Mouse (Mus musculus): Measurements from ENCODE around the gene 9130409I23Rik. TPM values are rescaled to one million over a fixed set of nuclear protein-coding genes. Genes with fewer than 3 reads are reported as not detected.

The 9130409I23Rik gene
- polyA plus RNA-seq, 1 experiment from 2014 or later = 0.08 TPM

GRCm38 (mm10) chr1:181039652-181040051 lies 11.4 kb upstream of the 9130409I23Rik start:
- no peak overlapping the region for H3K27ac ChIP-seq
- no peaks in the 10 kb centered on the region for H3K9me3 ChIP-seq (replicated peaks)
- no peak overlapping the region for H3K9ac ChIP-seq
- H3K4me2 ChIP-seq = no peak overlapping the region
- no peaks in the 10 kb centered on the region for H3K36me3 ChIP-seq
- peaks cover 8% of the 10 kb centered on the region for H3K4me1 ChIP-seq
- H3K4me3 ChIP-seq = no peak overlapping the region
- no peak for ATAC-seq
- under 1% methylated on average over 4 of the region's 4 CpGs for WGBS (ENCODE audit: insufficient replicate concordance)
- peaks cover 23% of the 10 kb centered on the region for H3K27me3 ChIP-seq (replicated peaks)

GRCm38 (mm10) chr1:181047520-181047919 lies 3.5 kb upstream of the 9130409I23Rik start:
- Histone ChIP-seq H3K9ac (no peak overlapping the region), H3K4me1 (no peaks in the 10 kb centered on the region), H3K27ac (no peak overlapping the region), H3K9me3 (replicated peaks) (no peaks in the 10 kb centered on the region), H3K4me2 (no peak overlapping the region), H3K36me3 (no peaks in the 10 kb centered on the region), H3K4me3 (no peak overlapping the region), H3K27me3 (replicated peaks) (peaks cover 20% of the 10 kb centered on the region; the same call in 1 of the 2 replicates)
- WGBS (ENCODE audit: insufficient replicate concordance) = 30% methylated on average over 1 of the region's 1 CpGs
- ATAC-seq = no peak

DNA sequence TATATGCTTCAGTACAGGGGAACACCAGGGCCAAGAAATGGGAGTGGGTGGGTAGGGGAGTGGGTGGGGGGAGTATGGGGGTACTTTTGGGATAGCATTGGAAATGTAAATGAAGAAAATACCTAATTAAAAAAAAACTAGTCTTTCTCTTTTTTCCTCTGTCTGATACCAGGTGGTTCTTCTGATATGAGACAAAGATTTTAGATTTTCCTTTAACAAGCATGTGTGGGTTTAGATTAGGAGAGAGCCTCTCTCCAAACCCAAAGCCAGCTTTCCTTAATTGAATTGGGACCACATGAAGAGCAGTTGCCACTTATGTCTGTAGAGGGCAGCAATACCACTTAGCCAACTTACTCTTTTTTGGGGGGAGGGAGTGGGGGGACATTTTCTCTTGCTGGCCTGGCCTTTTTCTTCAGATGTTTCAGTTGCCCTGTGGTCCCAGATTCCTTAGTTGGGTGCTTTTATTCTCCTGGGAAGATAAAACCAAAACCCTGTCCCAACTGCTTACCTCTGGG lies 1.7 kb upstream of the 9130409I23Rik start:
- H3K9ac ChIP-seq = no peak overlapping the region
- H3K36me3 ChIP-seq = no peaks in the 10 kb centered on the region
- H3K9me3 ChIP-seq (replicated peaks) = no peaks in the 10 kb centered on the region
- ATAC-seq = no peak
- H3K4me1 ChIP-seq = no peaks in the 10 kb centered on the region
- H3K4me2 ChIP-seq = no peak overlapping the region
- no peak overlapping the region for H3K27ac ChIP-seq
- H3K27me3 ChIP-seq (replicated peaks) = peaks cover 19% of the 10 kb centered on the region; the same call in 1 of the 2 replicates
- no peak overlapping the region for H3K4me3 ChIP-seq

DNA sequence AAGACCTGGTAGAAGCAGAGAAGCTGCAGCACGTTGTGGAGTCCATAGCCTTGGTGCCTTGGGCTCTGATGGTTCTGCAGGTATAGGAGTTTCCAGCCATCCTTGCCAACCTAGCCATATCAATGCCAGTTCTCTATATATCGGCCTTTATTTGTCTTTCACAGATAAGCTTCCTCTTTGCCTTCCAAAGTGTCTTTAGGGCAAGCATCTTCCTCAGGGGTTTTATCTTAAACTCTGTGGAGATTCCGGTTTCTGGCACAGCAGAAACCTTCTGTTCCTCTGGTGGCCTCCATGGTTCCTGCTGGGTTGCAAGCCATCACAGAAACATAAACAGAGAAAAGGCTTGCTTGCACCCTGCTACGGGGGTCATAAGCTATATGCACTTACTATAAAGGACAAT lies 1.9 kb downstream of the 9130409I23Rik start:
- Histone ChIP-seq H3K27ac (no peak overlapping the region), H3K27me3 (replicated peaks) (no peaks in the 10 kb centered on the region; the same call in 1 of the 2 replicates), H3K4me3 (no peak overlapping the region), H3K4me2 (no peak overlapping the region), H3K36me3 (no peaks in the 10 kb centered on the region), H3K4me1 (no peaks in the 10 kb centered on the region), H3K9me3 (replicated peaks) (no peaks in the 10 kb centered on the region), H3K9ac (no peak overlapping the region)
- no peak for ATAC-seq
- WGBS (ENCODE audit: insufficient replicate concordance) = 49% methylated on average over 4 of the region's 4 CpGs

- H3K27ac ChIP-seq = no peak overlapping the region
- ATAC-seq = no peak
- WGBS (ENCODE audit: insufficient replicate concordance) = 56% methylated on average over 3 of the region's 3 CpGs
- H3K9me3 ChIP-seq (replicated peaks) = no peaks in the 10 kb centered on the region
- H3K4me3 ChIP-seq = no peak overlapping the region
- H3K9ac ChIP-seq = no peak overlapping the region
- no peaks in the 10 kb centered on the region for H3K36me3 ChIP-seq
- H3K4me2 ChIP-seq = no peak overlapping the region
- H3K4me1 ChIP-seq = no peaks in the 10 kb centered on the region
- H3K27me3 ChIP-seq (replicated peaks) = no peaks in the 10 kb centered on the region
Measured at GRCm38 (mm10) chr1:181061784-181062485, 10.9 kb downstream of the 9130409I23Rik start.

GRCm38 (mm10) chr1:181063991-181064390 lies 13.0 kb downstream of the 9130409I23Rik start:
- 57% methylated on average over 2 of the region's 2 CpGs for WGBS (ENCODE audit: insufficient replicate concordance)
- no peaks in the 10 kb centered on the region for H3K27me3 ChIP-seq (replicated peaks)
- no peaks in the 10 kb centered on the region for H3K9me3 ChIP-seq (replicated peaks)
- H3K4me2 ChIP-seq = no peak overlapping the region
- H3K4me3 ChIP-seq = no peak overlapping the region
- H3K4me1 ChIP-seq = peaks cover 9% of the 10 kb centered on the region; the same call in 1 of the 2 replicates
- no peak overlapping the region for H3K27ac ChIP-seq
- H3K9ac ChIP-seq = no peak overlapping the region
- ATAC-seq = no peak
- no peaks in the 10 kb centered on the region for H3K36me3 ChIP-seq

DNA sequence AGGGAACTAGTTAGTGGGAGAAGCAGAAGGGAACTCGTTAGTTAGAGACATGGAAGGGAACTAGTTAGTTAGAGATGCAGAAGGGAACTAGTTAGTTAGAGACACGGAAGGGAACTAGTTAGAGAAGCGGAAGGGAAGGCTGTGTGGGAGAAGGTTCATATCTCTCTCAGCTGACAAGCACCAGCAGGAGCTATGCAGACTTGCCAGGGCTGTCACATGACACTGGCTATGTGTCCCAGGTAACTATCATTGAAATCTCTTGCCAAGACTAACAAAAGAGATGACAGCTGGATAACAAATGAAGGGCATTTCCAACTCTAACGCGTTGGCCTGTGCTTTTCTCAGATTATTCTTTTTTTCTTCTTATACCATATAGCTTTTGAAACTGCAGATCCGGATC lies 13.6 kb downstream of the 9130409I23Rik start:
- no peak overlapping the region for H3K27ac ChIP-seq
- ATAC-seq = no peak
- H3K4me1 ChIP-seq = peaks cover 9% of the 10 kb centered on the region; the same call in 1 of the 2 replicates
- no peaks in the 10 kb centered on the region for H3K36me3 ChIP-seq
- no peaks in the 10 kb centered on the region; the same call in 1 of the 2 replicates for H3K27me3 ChIP-seq (replicated peaks)
- WGBS (ENCODE audit: insufficient replicate concordance) = 65% methylated on average over 6 of the region's 6 CpGs
- H3K9me3 ChIP-seq (replicated peaks) = no peaks in the 10 kb centered on the region
- no peak overlapping the region for H3K4me2 ChIP-seq
- no peak overlapping the region for H3K4me3 ChIP-seq
- H3K9ac ChIP-seq = no peak overlapping the region

DNA sequence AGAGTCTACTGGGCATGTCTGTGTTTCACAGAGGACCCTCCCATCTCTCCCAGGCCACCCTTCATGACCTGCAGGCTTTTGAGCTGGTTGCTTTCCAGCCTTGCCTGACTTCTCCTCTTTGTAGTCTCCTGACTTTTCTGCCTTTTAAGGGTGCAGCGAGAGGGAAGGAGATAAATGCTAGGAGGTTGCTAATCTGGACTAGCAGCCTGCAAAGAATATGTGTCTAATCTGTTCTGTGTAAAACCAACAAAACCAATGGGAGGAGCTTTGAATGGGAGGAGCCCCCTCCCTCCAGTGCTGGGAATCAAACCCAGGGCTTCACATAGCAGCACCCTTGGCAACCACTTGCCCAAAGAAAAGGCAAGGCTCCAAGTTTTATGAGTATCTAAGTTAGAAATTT lies 17.3 kb downstream of the 9130409I23Rik start:
- WGBS (ENCODE audit: insufficient replicate concordance) = 28% methylated on average over 1 of the region's 1 CpGs
- no peaks in the 10 kb centered on the region; the same call in 1 of the 2 replicates for H3K27me3 ChIP-seq (replicated peaks)
- H3K9ac ChIP-seq = no peak overlapping the region
- no peak for ATAC-seq
- no peak overlapping the region for H3K27ac ChIP-seq
- peaks cover 9% of the 10 kb centered on the region; the same call in 1 of the 2 replicates for H3K4me1 ChIP-seq
- H3K9me3 ChIP-seq (replicated peaks) = no peaks in the 10 kb centered on the region
- H3K4me3 ChIP-seq = no peak overlapping the region
- H3K36me3 ChIP-seq = no peaks in the 10 kb centered on the region
- no peak overlapping the region for H3K4me2 ChIP-seq

DNA sequence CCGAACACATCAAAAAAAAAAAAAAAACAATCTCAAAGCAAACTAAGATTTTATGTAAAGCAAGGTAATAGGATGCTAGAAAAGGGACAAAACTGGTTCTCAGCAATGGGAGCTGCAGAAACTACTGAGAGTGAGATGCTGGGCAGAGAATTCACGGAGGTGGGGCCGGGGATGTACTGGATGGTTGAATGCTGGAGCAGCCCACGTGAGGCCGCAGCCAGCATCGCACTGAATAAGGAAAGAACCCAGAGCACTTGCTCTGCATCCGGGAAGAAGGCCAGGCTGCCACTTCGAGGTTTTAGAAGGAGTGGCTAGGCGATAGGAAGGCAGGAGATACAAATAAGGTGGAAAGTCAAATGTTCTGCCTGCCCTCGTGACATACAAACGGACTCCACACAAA lies 18.6 kb downstream of the 9130409I23Rik start:
- WGBS (ENCODE audit: insufficient replicate concordance) = 57% methylated on average over 11 of the region's 11 CpGs
- peaks cover 9% of the 10 kb centered on the region; the same call in 1 of the 2 replicates for H3K4me1 ChIP-seq
- no peaks in the 10 kb centered on the region for H3K36me3 ChIP-seq
- H3K4me3 ChIP-seq = no peak overlapping the region
- no peak for ATAC-seq
- H3K27ac ChIP-seq = no peak overlapping the region
- H3K9ac ChIP-seq = no peak overlapping the region
- H3K4me2 ChIP-seq = no peak overlapping the region
- H3K9me3 ChIP-seq (replicated peaks) = no peaks in the 10 kb centered on the region
- H3K27me3 ChIP-seq (replicated peaks) = peaks cover 4% of the 10 kb centered on the region; the same call in 1 of the 2 replicates

DNA sequence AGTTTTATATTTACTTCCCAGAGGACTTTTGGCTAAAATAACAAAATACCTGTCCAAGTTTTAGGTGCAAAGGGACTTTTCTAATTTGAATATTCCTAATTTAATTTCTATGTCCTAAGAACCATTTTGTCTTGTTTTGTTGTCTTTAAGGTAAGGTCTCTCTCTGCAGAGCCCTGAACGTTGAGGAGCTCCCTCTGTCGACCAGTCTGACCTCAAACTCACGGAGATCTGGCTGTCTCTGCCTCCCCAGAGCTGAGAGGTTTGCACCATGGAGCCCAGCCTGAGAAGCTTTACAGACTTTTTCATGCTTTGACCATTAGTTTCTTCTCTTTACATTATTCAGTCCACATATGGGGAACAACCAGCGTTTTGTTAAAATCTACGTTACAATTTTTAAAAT lies 22.0 kb downstream of the 9130409I23Rik start:
- no peak overlapping the region for H3K27ac ChIP-seq
- H3K9me3 ChIP-seq (replicated peaks) = no peaks in the 10 kb centered on the region
- no peaks in the 10 kb centered on the region for H3K36me3 ChIP-seq
- peaks cover 4% of the 10 kb centered on the region; the same call in 1 of the 2 replicates for H3K4me1 ChIP-seq
- H3K27me3 ChIP-seq (replicated peaks) = peaks cover 32% of the 10 kb centered on the region
- H3K4me3 ChIP-seq = no peak overlapping the region
- 28% methylated on average over 5 of the region's 5 CpGs for WGBS (ENCODE audit: insufficient replicate concordance)
- no peak for ATAC-seq
- H3K4me2 ChIP-seq = no peak overlapping the region
- H3K9ac ChIP-seq = no peak overlapping the region

GRCm38 (mm10) chr1:181084021-181084420 lies 33.0 kb downstream of the 9130409I23Rik start:
- Histone ChIP-seq H3K4me2 (no peak overlapping the region), H3K9me3 (replicated peaks) (no peaks in the 10 kb centered on the region), H3K27me3 (replicated peaks) (peaks cover 7% of the 10 kb centered on the region), H3K9ac (no peak overlapping the region), H3K27ac (no peak overlapping the region), H3K4me1 (no peaks in the 10 kb centered on the region), H3K4me3 (no peak overlapping the region), H3K36me3 (no peaks in the 10 kb centered on the region)
- no peak for ATAC-seq
- WGBS (ENCODE audit: insufficient replicate concordance) = 36% methylated on average over 2 of the region's 2 CpGs

DNA sequence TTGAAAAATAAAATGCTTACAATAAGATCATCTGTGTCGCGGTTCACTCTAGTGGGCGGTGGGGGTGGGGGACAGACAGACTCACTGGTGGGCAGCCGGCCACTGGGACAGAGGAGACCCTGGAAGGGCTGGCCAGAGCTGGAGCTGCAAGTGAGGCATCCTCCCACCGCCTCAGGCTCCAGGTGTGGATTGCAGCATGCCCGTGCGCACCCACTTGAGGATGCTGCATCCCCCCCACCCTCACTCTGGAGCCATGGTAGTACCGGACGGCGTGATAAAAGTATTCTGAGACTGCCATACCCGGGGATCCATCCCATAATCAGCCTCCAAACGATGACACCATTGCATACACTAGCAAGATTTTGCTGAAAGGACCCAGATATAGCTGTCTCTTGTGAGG lies 39.0 kb downstream of the 9130409I23Rik start:
- no peak for ATAC-seq
- H3K36me3 ChIP-seq = peaks cover 43% of the 10 kb centered on the region
- no peak overlapping the region for H3K9ac ChIP-seq
- no peak overlapping the region for H3K4me3 ChIP-seq
- H3K4me2 ChIP-seq = no peak overlapping the region
- 72% methylated on average over 12 of the region's 12 CpGs for WGBS (ENCODE audit: insufficient replicate concordance)
- no peaks in the 10 kb centered on the region for H3K27me3 ChIP-seq (replicated peaks)
- H3K27ac ChIP-seq = no peak overlapping the region
- H3K4me1 ChIP-seq = no peaks in the 10 kb centered on the region
- no peaks in the 10 kb centered on the region for H3K9me3 ChIP-seq (replicated peaks)
